Mouse (Mus musculus) layer of hippocampus, adult 18-20 months (tissue): ENCODE data around the gene A930018P22Rik. TPM values are rescaled to one million over a fixed set of nuclear protein-coding genes. Genes with fewer than 3 reads are reported as not detected.
"Not testable (repeated sequence)": the region's sequence is repeated elsewhere in the genome, so short reads cannot be mapped to it uniquely, and the experiment has no call there.

ENCODE experiments used
- DNase-seq, 2 experiments: peaks; one replicate each; pipeline ENCODE4 v3.0.0; 2022; ENCODE audit warnings: low spot score in 2 of 2
- total RNA-seq, 2 experiments: library from RNA; stranded (reverse); gene quantifications; 2 replicates each; pipeline ENCODE4 v1.2.3; 2021

The A930018P22Rik gene
- total RNA-seq, 2 experiments from 2014 or later: 0.40 TPM; not detected in 1

DNA sequence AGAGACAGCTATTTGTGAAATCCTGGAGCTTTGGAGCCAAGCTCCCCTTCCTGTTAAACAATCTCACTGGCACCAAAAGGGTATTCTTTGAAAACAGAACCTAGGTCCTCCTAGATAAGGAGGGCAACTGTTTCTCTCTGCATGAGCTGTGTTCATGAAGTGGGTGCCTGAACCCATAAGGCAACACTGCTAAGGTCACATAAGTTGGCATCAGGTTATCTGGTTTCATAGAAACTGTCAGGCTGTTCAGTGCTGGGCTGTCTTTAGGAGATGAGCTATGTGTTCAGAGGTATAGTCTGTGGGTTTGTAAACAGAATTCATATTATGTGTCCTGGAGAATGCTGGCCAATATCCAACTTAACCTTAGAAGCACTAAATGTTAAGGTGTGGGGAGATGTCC, 5.4 kb upstream of the A930018P22Rik start:
- DNase-seq: not testable (repeated sequence)

DNA sequence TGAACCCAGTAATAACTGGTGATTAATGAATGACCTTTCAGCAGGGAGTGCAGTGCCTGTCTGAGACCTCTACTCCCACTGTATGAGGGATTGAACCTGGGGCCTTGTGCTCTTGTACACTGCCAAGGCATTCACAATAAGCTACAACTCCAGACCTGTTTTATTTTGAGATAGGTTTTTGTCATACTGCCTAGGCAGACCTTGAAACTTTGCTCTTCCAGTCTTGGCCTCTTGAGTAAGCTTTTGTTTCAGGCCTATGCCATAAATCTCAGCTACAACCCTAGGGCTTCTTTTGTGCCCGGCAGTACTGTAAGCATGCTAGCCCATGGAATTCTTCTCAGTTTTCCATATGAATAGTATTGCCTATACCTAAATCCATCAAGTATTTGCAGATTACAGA, 3.5 kb upstream of the A930018P22Rik start:
- no peak for DNase-seq

DNA sequence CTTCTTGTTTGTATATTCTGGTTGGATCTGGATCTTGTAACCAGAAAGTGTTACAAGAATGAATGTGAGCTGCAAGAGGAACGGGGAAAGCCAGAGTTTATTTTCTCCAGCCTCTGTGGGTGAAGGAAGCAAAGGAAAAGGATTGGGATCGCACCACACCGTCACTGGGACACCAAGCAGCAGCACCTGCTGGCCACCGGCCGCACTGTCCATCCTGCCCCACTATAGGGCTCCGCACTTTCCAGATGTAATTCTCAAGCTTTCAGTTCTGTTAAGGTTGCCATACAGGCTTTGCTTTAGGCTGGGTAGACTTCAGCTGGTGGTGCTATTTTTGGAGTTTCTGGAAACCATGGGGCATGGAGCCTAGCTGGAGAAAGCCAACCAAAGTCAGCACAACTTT, 2.3 kb upstream of the A930018P22Rik start:
- no peak for DNase-seq

DNA sequence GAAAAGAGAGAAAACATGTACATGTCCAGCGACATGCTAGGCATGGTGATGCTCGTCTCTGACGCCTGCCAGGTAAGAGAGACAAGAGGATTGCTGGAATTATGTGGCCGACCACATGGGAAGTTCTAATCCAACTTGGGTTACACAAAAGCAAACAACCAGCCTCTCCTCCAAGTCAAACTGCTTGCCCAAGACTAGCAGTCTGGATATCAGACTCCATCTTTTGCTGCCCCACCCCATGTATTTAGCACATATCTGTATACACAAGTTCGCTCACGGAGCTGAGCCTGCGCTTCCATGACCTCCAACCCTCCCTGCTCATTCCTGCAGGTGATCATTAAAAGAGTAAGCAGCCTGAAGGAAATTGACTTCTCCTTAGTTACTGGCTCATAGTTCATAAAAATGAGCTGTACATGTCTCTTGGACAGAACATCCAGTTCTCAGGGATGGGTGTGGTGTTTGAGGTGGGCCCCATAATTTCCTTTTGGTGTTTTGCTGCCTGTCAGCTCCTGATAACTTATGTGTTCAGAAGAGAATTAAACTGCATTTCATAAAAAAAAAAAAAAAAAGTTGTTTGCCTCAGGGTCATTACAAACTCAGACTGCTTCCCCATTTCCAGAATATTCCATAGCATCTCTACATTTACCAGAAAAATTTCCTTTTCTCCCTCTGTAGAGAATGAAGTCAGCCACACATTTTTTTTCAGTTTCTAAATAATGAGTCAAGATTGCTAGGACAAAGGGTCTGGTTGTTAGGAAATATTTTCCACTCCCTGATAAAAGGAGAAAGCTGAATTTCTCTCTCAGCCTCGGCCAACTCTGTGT, 676 bp upstream of the A930018P22Rik start:
- no peak for DNase-seq

DNA sequence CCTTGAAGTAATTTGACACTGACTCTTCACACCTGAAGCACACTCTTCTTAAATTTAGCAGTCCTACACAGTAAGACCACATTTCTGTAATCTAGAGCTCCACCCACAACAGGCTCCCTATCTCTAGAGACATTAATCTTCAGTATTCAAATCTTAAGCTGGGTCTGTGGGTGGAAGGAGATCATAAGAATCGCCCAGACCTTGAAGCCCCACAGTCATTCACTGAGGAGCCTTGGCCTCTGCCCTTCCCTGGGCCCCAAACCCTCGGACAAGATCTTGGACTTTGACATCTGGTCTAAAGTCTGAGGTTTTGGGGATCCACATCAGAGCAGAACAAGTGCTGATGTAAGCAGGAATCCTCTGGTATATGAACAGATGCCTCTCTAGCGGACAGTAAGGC, 971 bp downstream of the A930018P22Rik start:
- no peak for DNase-seq

DNA sequence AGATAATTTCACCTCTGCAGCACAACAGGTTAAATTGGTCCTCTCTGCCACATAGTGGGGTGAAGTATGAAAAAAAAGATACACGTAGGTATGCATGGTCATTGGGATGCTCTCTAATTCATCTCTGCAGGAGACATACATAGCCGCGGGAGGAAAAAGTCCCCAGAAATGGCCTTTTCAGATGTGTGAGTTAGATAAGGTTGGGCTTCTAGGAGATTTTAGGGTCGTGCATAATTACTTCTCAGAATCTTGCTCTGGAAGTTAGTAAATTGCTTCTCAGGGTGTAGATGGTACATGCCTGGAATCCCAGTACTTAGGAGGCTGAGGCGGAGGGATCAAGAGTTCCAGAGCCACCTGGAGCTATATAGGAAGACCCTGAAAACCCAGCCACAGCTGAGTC, 1.5 kb downstream of the A930018P22Rik start:
- no peak for DNase-seq

DNA sequence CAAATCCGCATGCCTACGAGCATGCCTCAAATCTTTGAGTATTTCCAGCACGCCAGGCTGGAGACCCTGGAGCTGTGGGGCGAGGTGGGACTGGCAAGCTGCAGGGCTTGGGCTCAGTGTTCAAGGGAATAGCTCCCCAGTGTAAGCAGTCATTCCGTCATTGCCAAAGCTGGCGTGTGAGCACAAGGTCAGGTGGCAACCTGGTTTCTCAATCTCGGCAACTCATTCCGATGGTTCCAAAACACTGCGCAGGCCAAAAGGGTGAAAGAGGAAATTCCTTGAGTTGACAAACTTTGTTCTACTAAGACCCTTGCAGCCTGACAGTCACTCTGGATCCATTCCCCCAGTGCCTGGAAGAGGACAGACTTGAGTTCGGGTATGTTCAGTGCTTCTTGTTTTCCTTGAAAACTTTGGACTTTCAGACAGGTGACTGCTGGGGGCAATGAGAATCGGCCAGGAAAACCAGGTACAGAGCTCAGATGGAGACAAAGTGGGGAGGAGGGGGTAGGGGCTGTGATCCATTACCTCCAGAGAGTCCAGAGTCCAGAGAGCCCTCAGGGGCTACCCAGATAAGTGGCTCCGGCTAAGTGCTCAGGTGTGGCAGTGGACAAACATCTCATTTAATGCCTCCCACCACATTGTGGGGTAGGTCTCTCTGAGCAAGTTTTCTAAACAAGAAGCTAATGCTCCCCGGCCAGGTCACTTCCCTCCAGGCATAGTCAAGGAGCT, 6.4 kb downstream of the A930018P22Rik start:
- DNase-seq: no peak

DNA sequence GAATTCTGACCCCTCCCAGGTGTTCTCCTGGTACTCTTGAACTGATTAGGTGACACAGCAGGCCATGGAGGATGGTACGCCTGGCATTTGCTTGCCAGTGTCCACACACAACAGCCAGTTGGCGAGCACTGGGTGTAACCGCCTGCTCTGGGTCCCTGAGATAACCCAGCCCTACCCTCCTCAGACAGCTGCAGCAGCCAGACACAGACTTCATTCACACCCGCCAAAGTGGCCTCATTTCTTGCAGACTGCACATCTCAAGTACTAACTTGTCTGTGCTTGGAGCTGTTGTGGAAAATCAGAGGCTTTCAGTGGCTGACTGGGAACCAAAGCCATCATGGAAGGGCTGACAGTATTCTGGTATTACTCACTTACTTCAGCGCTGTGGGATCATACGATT, 7.6 kb downstream of the A930018P22Rik start:
- DNase-seq: no peak

DNA sequence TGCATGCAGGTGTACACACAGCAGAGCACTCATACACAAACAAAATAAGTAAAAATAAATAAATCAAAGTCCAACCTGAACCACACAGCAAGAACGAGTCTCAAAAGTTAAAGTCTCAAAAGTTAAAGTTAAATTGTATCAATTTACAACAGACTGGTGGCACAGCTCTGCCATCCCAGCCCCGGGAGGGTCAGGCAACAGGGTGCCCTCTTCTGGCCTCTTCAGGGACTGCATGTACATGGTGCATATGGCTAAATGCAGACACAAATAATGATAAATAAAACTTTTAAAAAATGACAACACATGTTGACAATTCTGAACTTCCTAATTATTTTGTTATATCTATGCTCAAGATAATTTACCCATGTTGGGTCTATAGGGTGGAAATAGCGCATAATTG, 8.4 kb downstream of the A930018P22Rik start:
- no peak for DNase-seq

DNA sequence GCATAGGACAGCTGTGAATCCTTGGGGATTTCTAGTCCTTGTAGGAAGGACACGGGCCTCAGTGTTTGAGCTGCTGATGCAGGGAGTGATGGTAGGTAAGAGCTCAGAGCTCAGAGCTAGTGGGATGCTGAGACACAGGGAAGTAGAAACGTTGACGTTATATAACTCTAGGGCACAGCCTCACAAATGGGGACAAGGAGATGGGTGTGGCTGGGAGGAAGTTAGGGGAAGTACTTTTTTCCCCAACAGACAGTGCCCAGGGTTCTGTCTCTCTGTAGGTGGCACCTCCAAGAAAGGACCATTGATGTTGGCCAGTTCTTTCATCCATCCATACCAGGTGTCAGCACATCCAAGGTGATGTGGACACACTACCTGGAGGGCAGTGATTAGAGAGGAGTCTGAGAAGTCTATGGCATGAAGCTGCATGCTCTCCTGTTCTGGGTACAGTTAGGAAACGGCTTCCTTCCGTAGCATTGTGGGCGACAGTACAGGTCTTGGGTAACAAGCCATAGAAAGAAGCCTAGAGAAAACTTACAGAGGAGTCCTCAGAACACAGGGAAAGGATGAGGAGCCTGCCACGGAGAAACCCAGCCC, 9.8 kb downstream of the A930018P22Rik start:
- no peak for DNase-seq

DNA sequence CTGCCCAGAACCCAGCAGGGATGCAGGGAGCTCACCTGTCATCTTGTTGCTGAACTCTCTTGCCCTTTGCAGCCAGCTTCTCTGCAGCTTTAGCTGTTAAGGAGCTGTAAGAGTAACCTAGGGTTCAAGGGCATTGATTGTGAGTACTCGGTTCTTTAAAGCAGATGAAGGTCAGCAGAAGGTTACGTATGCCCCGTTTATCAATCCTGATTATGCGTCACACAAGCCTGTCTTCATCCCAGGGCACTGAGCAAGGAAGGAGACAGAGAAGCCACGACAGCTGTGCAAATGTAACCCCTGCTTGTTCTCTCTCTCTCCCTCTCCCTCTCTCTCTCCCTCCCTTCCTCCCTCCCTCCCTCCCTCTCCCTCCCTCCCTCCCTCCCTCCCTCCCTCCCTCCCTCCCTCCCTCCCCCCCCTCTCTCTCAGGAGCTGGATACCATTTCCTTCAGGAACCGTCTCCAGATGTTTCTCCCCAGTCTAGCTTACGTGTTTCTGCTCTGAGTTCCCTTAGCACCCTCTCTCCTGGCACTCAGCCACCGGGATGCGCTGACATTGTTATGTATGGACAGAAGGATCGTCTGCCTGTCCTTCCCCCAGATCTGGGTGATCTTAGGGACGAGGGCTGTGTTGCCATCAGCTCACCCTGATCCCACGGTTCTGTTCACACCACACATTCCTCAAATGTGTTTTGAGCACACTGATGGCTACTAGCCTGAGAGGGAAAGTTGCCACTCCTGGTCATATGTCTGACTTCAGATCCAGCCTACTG, 10.7 kb downstream of the A930018P22Rik start:
- no peak for DNase-seq

DNA sequence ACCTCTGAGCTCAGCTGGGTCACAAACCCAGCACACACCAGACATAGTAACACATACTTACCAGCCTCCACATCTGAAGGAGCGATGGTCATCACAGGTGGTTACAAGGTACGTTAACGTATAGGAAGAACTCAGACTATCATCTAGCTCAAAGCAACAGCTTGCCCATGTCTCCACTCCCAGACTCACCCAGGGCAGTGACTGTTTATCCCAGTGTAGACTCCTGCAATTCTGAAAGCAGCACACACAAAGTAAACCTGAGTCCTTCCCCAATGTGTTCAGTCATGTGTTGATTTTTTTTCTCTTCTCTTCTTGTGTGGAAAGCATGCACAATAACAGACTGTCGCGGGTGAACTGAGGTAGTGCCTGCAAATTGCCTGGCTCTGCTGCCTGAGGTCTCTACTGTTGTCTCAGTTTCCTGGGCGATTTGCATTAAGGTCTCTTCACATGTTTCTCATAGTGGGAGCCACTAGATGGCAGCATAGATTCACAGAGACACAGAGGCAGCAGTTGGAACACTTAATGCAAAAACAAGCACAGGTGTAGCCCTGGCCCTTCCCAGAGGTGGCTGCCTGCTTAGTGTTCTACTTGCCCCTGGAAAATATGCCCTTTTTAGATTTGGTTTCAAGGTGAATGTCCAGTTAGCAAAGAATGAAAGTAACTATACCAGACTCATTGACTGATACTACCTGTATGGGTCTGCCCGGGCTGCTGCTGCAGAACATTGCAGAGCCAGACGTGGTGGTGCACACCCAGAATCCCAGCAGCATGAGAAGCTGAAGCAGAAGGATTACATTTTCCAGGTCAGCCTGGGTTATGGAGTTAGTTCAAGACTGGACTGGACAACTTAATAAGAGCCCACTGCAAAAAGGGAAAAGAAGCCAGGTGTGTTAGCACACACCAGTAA, 11.8 kb downstream of the A930018P22Rik start:
- DNase-seq: peak; percentile 67 to 86

DNA sequence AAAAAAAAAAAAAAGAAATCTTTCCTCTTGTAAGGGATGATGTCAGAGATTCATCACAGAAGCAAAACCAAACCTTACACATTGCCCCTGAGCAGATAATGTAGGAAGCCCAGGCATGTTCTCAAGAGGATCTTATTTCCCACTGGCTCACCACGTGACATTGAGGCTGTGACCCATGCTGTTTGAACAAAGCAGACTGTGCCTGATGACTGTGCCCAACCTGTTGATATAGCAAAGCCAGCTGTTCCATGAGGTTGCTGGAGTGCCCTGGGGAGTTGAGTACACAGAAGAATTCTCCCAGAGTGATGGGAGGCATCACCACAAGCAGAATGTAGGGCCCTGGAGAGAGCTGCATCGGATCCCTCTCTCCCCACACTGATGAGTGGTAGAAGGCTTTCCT, 13.4 kb downstream of the A930018P22Rik start:
- no peak for DNase-seq

DNA sequence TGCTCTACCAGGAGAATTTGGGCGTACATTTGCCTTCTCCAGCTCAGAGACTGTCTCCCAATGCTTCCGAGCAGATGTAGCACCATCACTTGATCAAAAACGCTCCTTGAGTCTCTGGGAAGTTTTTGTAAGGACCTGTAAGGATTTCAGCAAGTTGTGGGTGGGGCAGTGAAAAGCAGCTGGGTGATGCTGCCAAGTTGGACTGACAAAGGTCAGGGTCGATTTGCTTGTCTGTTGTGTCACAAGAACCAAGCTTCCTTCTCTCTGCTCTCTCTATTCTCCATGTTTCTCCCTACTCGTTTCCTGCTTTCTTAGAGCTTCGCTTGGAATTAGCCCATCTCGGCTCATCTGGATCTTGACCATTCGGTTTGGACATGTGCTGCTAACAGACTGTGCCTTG, 19.6 kb downstream of the A930018P22Rik start:
- DNase-seq: no peak

DNA sequence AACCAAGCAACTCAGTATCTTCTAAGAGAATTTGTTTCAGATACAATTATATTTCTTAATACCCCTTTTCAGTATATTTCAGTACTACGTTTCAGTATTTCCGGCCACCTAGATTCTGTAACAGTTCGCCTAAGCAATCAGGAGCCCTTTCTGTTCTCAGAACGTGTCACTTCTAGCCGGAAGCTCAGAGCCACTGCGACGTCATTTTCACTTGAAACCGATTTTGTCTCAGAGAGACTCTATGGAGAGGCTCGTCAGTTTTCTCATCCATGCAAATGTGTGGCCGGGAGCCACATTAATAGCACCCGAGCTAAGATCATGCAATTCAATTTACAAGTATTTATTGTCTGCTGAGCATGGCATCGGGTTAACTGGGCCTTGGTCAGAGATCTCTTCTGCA, 21.4 kb downstream of the A930018P22Rik start:
- no peak for DNase-seq

DNA sequence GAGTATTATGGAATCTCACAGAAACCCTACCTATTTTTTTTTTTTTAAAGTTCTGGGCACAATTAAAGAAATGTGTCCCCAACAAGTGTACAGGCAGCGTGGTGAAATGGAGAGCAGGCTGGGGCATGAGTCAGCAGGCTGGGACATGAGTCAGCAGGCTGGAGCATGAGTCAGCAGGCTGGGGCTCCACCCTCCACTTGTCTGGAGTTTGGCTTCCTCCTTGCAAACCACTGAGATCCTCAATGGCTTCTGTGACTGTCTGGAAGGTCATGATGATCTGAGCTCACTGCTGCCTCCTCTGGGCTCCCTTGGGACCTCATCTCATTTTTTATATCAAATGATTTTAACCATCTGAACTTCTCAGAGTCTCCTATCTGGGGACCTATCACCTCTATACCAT, 23.4 kb downstream of the A930018P22Rik start:
- DNase-seq: peak in 1 of 2 experiments; percentile 35

DNA sequence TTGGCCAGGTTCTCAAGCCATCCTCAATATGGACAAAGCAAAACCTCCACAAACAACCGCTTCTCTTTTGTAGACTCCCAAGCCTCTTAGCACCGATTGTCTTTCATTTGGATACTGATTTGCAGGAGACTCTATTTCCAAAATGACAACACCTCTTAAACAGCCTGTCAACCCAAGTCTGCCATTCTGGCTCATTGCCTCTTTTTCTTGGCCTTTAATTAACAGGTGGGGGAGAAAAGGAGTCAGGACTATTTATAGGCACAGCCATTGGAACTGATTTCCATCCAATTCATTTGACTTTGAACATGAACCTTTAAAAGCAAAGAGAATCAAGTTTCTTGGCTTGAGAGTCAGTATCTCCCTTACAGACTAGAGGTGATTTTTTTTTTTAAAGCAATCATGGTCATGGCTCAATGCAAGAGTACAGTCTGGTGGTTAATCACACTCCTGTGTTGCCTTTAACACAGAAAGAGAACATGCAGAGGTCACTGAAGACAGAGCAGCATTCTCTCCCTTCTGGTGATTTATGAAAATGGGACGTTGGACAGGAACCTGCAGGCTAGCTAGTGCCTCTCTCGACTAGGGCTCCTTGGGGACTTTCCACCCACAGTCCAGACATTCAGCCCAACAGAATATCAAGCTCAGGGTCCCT, 25.5 kb downstream of the A930018P22Rik start:
- DNase-seq: no peak

DNA sequence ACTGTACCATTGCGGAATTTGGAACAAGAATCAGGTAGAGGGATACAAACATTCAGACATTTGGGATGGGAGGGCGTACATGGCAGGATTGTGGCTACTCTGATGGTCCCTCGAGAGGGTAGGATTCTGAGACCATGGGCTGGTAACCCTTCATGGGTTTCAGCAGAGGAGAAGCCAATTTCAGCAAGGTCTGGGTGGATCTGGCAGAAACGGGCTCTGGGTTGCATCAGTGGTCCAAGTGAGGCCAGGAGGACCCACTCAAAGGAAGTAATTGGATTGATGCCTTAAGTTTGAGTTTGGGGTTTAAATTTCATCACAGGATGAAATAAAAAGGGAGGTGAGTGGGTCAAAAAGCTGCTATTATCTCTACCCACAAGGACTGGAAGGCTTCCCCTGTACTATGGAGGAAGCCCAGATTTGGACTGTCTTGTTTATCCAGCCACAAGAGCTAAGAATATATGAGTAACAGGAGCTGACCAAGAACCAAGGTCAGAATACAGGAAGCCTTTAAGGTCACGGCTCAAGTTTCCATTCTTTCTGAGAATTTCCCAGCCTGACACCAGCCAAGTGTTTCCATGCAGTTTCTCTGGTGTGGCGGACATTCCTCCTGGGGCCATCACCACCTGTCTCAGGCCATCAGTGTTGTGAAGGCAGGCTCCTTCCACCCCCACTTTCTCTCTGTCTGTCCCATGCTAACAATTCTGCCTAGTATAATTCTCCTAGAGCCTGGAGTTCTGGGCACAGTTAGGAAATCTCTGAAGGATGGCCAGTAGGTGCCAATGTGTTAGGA, 28.2 kb downstream of the A930018P22Rik start:
- no peak for DNase-seq

DNA sequence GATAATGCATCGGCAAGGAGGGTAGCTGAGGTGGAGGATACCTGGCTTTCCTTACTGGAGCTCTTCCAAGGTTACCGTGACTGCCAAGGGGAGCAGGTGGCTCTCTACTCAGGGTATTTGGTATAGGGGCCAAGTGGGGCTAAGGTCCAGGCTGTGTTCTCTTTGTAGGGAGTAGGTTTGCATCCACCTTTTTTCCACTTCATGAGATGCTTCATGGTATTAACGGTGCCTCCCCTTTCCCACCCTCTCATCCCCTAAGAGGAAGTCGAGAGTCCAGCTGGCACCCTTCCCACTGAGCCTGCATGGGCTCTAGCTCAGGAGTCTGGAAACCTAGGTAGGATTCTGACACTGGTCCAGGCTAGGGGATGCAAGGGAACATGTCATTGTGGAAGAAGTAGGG, 30.8 kb downstream of the A930018P22Rik start:
- DNase-seq: no peak
